Comparison of ENCODE assay signal across 17 mouse cellular contexts in the genomic region with DNA sequence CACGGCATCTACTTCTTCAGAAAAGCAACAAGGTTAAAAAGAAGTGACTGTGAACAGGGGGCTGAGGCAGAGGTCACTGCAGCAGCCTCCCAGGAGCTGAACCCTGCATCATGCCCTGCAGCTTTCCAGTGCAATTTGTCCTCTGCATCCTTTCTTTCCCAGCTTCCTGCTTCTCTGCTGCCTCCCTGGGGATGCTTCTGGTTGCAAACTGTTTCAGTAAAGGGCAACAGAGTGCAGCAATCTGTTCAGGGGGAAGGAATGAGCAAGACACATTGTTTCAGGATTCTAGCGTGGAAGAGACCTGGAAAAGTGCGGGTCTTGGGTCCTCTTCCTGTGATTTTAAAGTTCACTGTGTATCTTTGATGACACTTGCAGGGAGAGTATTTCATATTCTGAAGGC.
DNase-seq lines count a peak whose midpoint lies in the region; ATAC-seq and TF ChIP-seq lines count a peak whose summit lies in the region.
"Had no signal": no experiment of that assay in that cellular context is flagged by ENCODE, and none has a peak within 500 bp of the region (broad histone marks: within the 10 kb centered on the region; RNA-seq: fewer than 3 reads in every experiment).

No protein-coding gene starts in this region.

- no peaks in the 10 kb centered on the region for H3K9me3 ChIP-seq in forebrain, postnatal 0 days (ENCODE audit: low read length)
- H3K9me3 ChIP-seq in forebrain, embryonic 14.5 days (replicated peaks; ENCODE audit: control insufficient read depth, low read length): no peaks in the 10 kb centered on the region
- H3K9me3 ChIP-seq in midbrain, embryonic 13.5 days: no peaks in the 10 kb centered on the region
- no peaks in the 10 kb centered on the region for H3K9me3 ChIP-seq in midbrain, embryonic 15.5 days
- H3K9me3 ChIP-seq in embryonic facial prominence, embryonic 10.5 days: no peaks in the 10 kb centered on the region
- no peaks in the 10 kb centered on the region for H3K9me3 ChIP-seq in stomach, postnatal 0 days (ENCODE audit: control insufficient read depth, low read length)
- H3K9me3 ChIP-seq: kidney, embryonic 15.5 days; limb, embryonic 12.5 days; lung, embryonic 15.5 days had no signal

- H3K4me3 ChIP-seq in forebrain, postnatal 0 days (ENCODE audit: low read depth, low read length): no peak overlapping the region
- H3K4me3 ChIP-seq in forebrain, embryonic 14.5 days (ENCODE audit: low read depth, low read length): no peak overlapping the region
- no peak overlapping the region for H3K4me3 ChIP-seq in midbrain, embryonic 13.5 days (replicated peaks)
- H3K4me3 ChIP-seq in midbrain, embryonic 15.5 days: no peak overlapping the region
- no peak overlapping the region for H3K4me3 ChIP-seq in embryonic facial prominence, embryonic 10.5 days
- H3K4me3 ChIP-seq in stomach, postnatal 0 days (ENCODE audit: low read depth, low read length): no peak overlapping the region
- H3K4me3 ChIP-seq: kidney, embryonic 15.5 days; limb, embryonic 12.5 days; liver, embryonic 13.5 days; lung, embryonic 15.5 days; myocyte had no signal

- H3K9ac ChIP-seq in forebrain, postnatal 0 days: no peak overlapping the region
- no peak overlapping the region for H3K9ac ChIP-seq in forebrain, embryonic 14.5 days (ENCODE audit: low read length)
- H3K9ac ChIP-seq in midbrain, embryonic 13.5 days (replicated peaks): no peak overlapping the region
- no peak overlapping the region for H3K9ac ChIP-seq in midbrain, embryonic 15.5 days
- H3K9ac ChIP-seq in stomach, postnatal 0 days (ENCODE audit: low read length): no peak overlapping the region
- H3K9ac ChIP-seq: kidney, embryonic 15.5 days; limb, embryonic 12.5 days; liver, embryonic 13.5 days; lung, embryonic 15.5 days had no signal

- ATAC-seq in forebrain, postnatal 0 days: no peak
- ATAC-seq in forebrain, embryonic 14.5 days: no peak
- ATAC-seq in midbrain, embryonic 13.5 days: no peak
- no peak for ATAC-seq in midbrain, embryonic 15.5 days (replicated peaks)
- ATAC-seq in stomach, postnatal 0 days (ENCODE audit: low FRiP score, low TSS enrichment): no peak
- ATAC-seq: forebrain, embryonic 16.5 days; intestine, embryonic 16.5 days had no signal

- TF ChIP-seq EP300 in stomach, postnatal 0 days (optimal IDR thresholded peaks at IDR 0.05): no peak

- 0 out of 2 replicates have a peak, but pooled peaks have one; percentile 10 for TF ChIP-seq CTCF in forebrain, postnatal 0 days (IDR thresholded peaks at IDR 0.05; ENCODE audit: low read depth)
- no peak for TF ChIP-seq CTCF in stomach, postnatal 0 days (IDR thresholded peaks at IDR 0.05; ENCODE audit: low read depth)

- H3K4me2 ChIP-seq in forebrain, postnatal 0 days (ENCODE audit: low read depth): no peak overlapping the region
- H3K4me2 ChIP-seq in forebrain, embryonic 14.5 days (ENCODE audit: low read length): no peak overlapping the region
- no peak overlapping the region for H3K4me2 ChIP-seq in midbrain, embryonic 13.5 days (replicated peaks)
- no peak overlapping the region for H3K4me2 ChIP-seq in midbrain, embryonic 15.5 days
- no peak overlapping the region for H3K4me2 ChIP-seq in stomach, postnatal 0 days (replicated peaks; ENCODE audit: low read depth)
- H3K4me2 ChIP-seq: kidney, embryonic 15.5 days; limb, embryonic 12.5 days; liver, embryonic 13.5 days; lung, embryonic 15.5 days had no signal

- no peaks in the 10 kb centered on the region for H3K36me3 ChIP-seq in forebrain, postnatal 0 days (ENCODE audit: insufficient read depth)
- no peaks in the 10 kb centered on the region for H3K36me3 ChIP-seq in forebrain, embryonic 14.5 days (ENCODE audit: control insufficient read depth, insufficient read depth, low read length)
- no peaks in the 10 kb centered on the region for H3K36me3 ChIP-seq in midbrain, embryonic 13.5 days
- no peaks in the 10 kb centered on the region for H3K36me3 ChIP-seq in midbrain, embryonic 15.5 days (replicated peaks)
- no peaks in the 10 kb centered on the region for H3K36me3 ChIP-seq in embryonic facial prominence, embryonic 10.5 days (replicated peaks)
- no peaks in the 10 kb centered on the region for H3K36me3 ChIP-seq in stomach, postnatal 0 days (ENCODE audit: control insufficient read depth, insufficient read depth, low read length)
- H3K36me3 ChIP-seq: kidney, embryonic 15.5 days; limb, embryonic 12.5 days; liver, embryonic 13.5 days; lung, embryonic 15.5 days had no signal

- no peak for DNase-seq in forebrain, postnatal 0 days
- no peak for DNase-seq in forebrain, embryonic 14.5 days (ENCODE audit: low spot score)
- peak; percentile 9 for DNase-seq in embryonic facial prominence, embryonic 10.5 days (ENCODE audit: low spot score)
- peak; percentile 36 for DNase-seq in mesoderm, embryonic 11.5 days (ENCODE audit: low read depth, low spot score)
- DNase-seq in stomach, postnatal 0 days (ENCODE audit: low spot score): no peak
- DNase-seq: adrenal gland, postnatal 25 days; heart, postnatal 4 days; liver, embryonic 13.5 days; thymus, postnatal 36 days had no signal

- H3K27ac ChIP-seq in forebrain, postnatal 0 days (ENCODE audit: low read depth, low read length): no peak overlapping the region
- no peak overlapping the region for H3K27ac ChIP-seq in forebrain, embryonic 14.5 days (ENCODE audit: low read depth, low read length)
- peak overlapping the region; percentile 44; the same call in 1 of the 2 replicates for H3K27ac ChIP-seq in midbrain, embryonic 13.5 days
- no peak overlapping the region for H3K27ac ChIP-seq in midbrain, embryonic 15.5 days
- 0 out of 2 replicates have a peak overlapping the region, but pooled peaks have one; percentile 30 for H3K27ac ChIP-seq in embryonic facial prominence, embryonic 10.5 days (replicated peaks)
- no peak overlapping the region for H3K27ac ChIP-seq in stomach, postnatal 0 days (replicated peaks)
- H3K27ac ChIP-seq: kidney, embryonic 15.5 days; limb, embryonic 12.5 days; liver, embryonic 13.5 days; lung, embryonic 15.5 days had no signal

- 75% methylated on average over 3 of the region's 3 CpGs for WGBS in forebrain, postnatal 0 days
- 74% methylated on average over 3 of the region's 3 CpGs for WGBS in forebrain, embryonic 14.5 days
- WGBS in midbrain, embryonic 13.5 days: 63% methylated on average over 3 of the region's 3 CpGs
- WGBS in midbrain, embryonic 15.5 days: 62% methylated on average over 3 of the region's 3 CpGs
- 52% methylated on average over 3 of the region's 3 CpGs for WGBS in embryonic facial prominence, embryonic 10.5 days
- 65% methylated on average over 3 of the region's 3 CpGs for WGBS in stomach, postnatal 0 days

- no peaks in the 10 kb centered on the region for H3K4me1 ChIP-seq in forebrain, postnatal 0 days (ENCODE audit: insufficient read depth)
- H3K4me1 ChIP-seq in forebrain, embryonic 14.5 days (ENCODE audit: control insufficient read depth, insufficient read depth, low read length): no peaks in the 10 kb centered on the region
- peaks cover 16% of the 10 kb centered on the region for H3K4me1 ChIP-seq in midbrain, embryonic 13.5 days (replicated peaks)
- H3K4me1 ChIP-seq in midbrain, embryonic 15.5 days: peaks cover 5% of the 10 kb centered on the region; the same call in 1 of the 2 replicates
- H3K4me1 ChIP-seq in embryonic facial prominence, embryonic 10.5 days: peaks cover 12% of the 10 kb centered on the region
- H3K4me1 ChIP-seq in stomach, postnatal 0 days (replicated peaks; ENCODE audit: control insufficient read depth, insufficient read depth): no peaks in the 10 kb centered on the region
- H3K4me1 ChIP-seq: kidney, embryonic 15.5 days; liver, embryonic 13.5 days; lung, embryonic 15.5 days had no signal

- H3K27me3 ChIP-seq in forebrain, postnatal 0 days (ENCODE audit: insufficient read depth, low read length): no peaks in the 10 kb centered on the region
- no peaks in the 10 kb centered on the region for H3K27me3 ChIP-seq in forebrain, embryonic 14.5 days (replicated peaks; ENCODE audit: control insufficient read depth, insufficient read depth, low read length)
- no peaks in the 10 kb centered on the region for H3K27me3 ChIP-seq in midbrain, embryonic 13.5 days
- no peaks in the 10 kb centered on the region for H3K27me3 ChIP-seq in midbrain, embryonic 15.5 days (replicated peaks)
- no peaks in the 10 kb centered on the region for H3K27me3 ChIP-seq in embryonic facial prominence, embryonic 10.5 days (replicated peaks; ENCODE audit: low read depth, poor library complexity, severe bottlenecking)
- H3K27me3 ChIP-seq in stomach, postnatal 0 days (ENCODE audit: control insufficient read depth, insufficient read depth, low read length): no peaks in the 10 kb centered on the region
- H3K27me3 ChIP-seq: kidney, embryonic 15.5 days; limb, embryonic 12.5 days; liver, embryonic 13.5 days; lung, embryonic 15.5 days had no signal

Comparison
In these comparisons a context has a peak if more than half of its experiments do, and no peak if none do; other contexts are left out.
1. H3K27ac ChIP-seq: peak in midbrain, embryonic 13.5 days (single experiment) and embryonic facial prominence, embryonic 10.5 days (single experiment); none in forebrain, postnatal 0 days (single experiment), forebrain, embryonic 14.5 days (single experiment), midbrain, embryonic 15.5 days (single experiment) and stomach, postnatal 0 days (single experiment).
2. DNase-seq: peak in embryonic facial prominence, embryonic 10.5 days (single experiment) and mesoderm, embryonic 11.5 days (single experiment); none in forebrain, postnatal 0 days (single experiment), forebrain, embryonic 14.5 days (single experiment) and stomach, postnatal 0 days (single experiment).